Mouse (Mus musculus): Measurements from ENCODE around the gene Eaf2. TPM values are rescaled to one million over a fixed set of nuclear protein-coding genes. Genes with fewer than 3 reads are reported as not detected.

Eaf2 gene
- polyA plus RNA-seq, 1 experiment from 2014 or later = 1.3 TPM

DNA sequence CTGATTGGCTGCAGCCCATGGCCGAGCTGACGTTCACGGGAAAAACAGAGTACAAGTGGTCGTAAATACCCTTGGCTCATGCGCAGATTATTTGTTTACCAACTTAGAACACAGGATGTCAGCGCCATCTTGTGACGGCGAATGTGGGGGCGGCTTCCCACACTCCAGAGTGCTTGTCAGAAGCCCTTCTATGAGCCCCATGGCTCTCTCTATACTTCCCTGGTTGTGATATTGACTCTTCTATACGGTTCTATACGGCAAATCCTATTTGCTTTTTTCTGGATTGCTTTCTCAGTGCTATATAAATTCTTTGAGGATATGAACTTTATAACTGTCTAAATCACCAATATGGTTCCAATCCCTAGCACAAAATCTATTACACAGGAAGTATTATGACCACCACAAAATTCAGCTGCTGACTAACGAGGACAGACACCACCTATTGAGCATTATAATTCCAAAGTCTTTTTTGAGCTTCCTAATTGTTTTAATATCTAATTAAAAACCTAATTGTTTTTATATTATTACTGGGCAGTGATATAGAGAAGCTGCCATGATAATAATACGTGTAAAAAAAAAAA, 104.5 kb downstream of the Eaf2 start:
- H3K4me1 ChIP-seq (replicated peaks; ENCODE audit: control insufficient read depth, insufficient read depth, low read length) = no peaks in the 10 kb centered on the region; the same call in 1 of the 2 replicates
- ATAC-seq (ENCODE audit: low read depth) = 0 out of 2 replicates have a peak, but pooled peaks have one; percentile 24
- H3K9me3 ChIP-seq (ENCODE audit: control insufficient read depth, low read length) = no peaks in the 10 kb centered on the region
- H3K9ac ChIP-seq (ENCODE audit: low read length) = no peak overlapping the region
- H3K36me3 ChIP-seq (ENCODE audit: control insufficient read depth, insufficient read depth, low read length) = no peaks in the 10 kb centered on the region
- WGBS = 66% methylated on average over 8 of the region's 13 CpGs
- H3K4me2 ChIP-seq (ENCODE audit: low read depth, low read length) = no peak overlapping the region
- H3K27me3 ChIP-seq (ENCODE audit: control insufficient read depth, insufficient read depth, low read depth, low read length) = no peaks in the 10 kb centered on the region
- no peak overlapping the region for H3K4me3 ChIP-seq (ENCODE audit: low read length)
- H3K27ac ChIP-seq (ENCODE audit: low read length) = peak overlapping the region; percentile 72

DNA sequence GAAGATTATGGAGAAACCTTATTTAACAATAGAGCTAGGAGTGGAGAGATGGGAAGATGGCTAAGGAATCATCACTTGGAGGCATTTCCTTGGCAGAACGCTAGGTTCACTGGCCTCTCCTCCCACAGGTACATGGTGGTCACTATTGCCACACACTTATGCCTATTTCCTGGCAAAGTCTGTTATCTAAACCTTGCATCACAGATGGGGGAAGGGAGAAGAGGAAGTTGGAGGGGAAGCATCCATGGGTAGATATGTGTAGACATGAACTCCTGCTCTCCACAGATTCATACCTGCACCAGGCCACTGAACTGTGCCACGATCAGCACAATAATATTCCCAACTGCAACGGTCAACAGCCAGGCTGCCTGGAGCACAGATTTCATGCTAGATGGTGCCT, 122.8 kb downstream of the Eaf2 start:
- Histone ChIP-seq H3K27me3 (ENCODE audit: control insufficient read depth, insufficient read depth, low read depth, low read length) (no peaks in the 10 kb centered on the region), H3K4me2 (ENCODE audit: low read depth, low read length) (no peak overlapping the region), H3K4me3 (ENCODE audit: low read length) (no peak overlapping the region), H3K36me3 (ENCODE audit: control insufficient read depth, insufficient read depth, low read length) (peaks cover 7% of the 10 kb centered on the region), H3K9ac (ENCODE audit: low read length) (no peak overlapping the region), H3K4me1 (replicated peaks; ENCODE audit: control insufficient read depth, insufficient read depth, low read length) (no peaks in the 10 kb centered on the region), H3K9me3 (ENCODE audit: control insufficient read depth, low read length) (no peaks in the 10 kb centered on the region), H3K27ac (ENCODE audit: low read length) (no peak overlapping the region)
- no peak for ATAC-seq (ENCODE audit: low read depth)
- WGBS = 87% methylated on average over 3 of the region's 3 CpGs

DNA sequence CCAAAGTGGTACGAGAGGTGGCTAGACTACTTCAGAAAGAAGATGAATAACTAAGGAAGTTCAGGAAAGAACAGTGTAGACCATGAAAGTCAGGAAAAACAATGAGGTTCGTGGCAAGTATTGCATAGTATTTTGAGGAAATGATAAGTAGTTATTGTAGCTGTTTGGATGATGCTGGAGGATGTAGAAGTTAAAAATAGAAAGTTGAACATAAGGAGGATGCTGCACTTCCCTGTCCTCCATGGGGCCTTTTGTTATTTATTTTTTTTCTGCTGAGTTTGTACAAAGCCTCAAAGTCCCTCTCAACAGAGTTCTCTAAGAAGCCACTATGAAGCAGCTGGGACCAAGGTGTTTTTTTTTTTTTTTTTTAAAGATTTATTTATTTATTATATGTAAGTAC, 127.0 kb downstream of the Eaf2 start:
- no peak overlapping the region for H3K9ac ChIP-seq (ENCODE audit: low read length)
- H3K4me1 ChIP-seq (replicated peaks; ENCODE audit: control insufficient read depth, insufficient read depth, low read length) = no peaks in the 10 kb centered on the region
- no peak overlapping the region for H3K4me2 ChIP-seq (ENCODE audit: low read depth, low read length)
- WGBS = 48% methylated on average over 2 of the region's 2 CpGs
- H3K36me3 ChIP-seq (ENCODE audit: control insufficient read depth, insufficient read depth, low read length) = no peaks in the 10 kb centered on the region
- H3K9me3 ChIP-seq (ENCODE audit: control insufficient read depth, low read length) = no peaks in the 10 kb centered on the region
- no peak overlapping the region for H3K27ac ChIP-seq (ENCODE audit: low read length)
- H3K27me3 ChIP-seq (ENCODE audit: control insufficient read depth, insufficient read depth, low read depth, low read length) = no peaks in the 10 kb centered on the region
- no peak for ATAC-seq (ENCODE audit: low read depth)
- H3K4me3 ChIP-seq (ENCODE audit: low read length) = no peak overlapping the region

DNA sequence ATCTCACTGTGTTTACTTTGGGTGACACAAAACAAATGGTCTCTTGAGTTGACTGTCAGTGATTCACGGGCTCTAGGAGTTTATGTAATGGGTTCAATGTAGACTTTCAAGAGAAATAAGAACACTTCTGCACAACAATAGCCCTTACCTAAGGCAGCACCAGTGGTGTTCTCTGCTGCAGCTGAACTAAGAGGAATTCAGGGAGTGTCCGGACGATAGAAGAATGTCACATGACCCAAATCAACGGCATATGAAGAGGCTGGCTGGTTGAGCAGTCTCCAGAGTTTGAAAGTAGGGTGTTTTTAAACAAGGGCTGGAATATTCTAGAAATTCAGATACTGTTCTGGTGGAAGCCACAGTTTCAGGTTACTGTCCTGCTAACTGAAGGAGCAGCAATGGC, 127.7 kb downstream of the Eaf2 start:
- Histone ChIP-seq H3K27me3 (ENCODE audit: control insufficient read depth, insufficient read depth, low read depth, low read length) (no peaks in the 10 kb centered on the region), H3K27ac (ENCODE audit: low read length) (peak overlapping the region; percentile 55; the same call in 1 of the 2 replicates), H3K4me1 (replicated peaks; ENCODE audit: control insufficient read depth, insufficient read depth, low read length) (no peaks in the 10 kb centered on the region), H3K9ac (ENCODE audit: low read length) (no peak overlapping the region), H3K4me3 (ENCODE audit: low read length) (no peak overlapping the region), H3K36me3 (ENCODE audit: control insufficient read depth, insufficient read depth, low read length) (no peaks in the 10 kb centered on the region), H3K9me3 (ENCODE audit: control insufficient read depth, low read length) (no peaks in the 10 kb centered on the region), H3K4me2 (ENCODE audit: low read depth, low read length) (no peak overlapping the region)
- 0 out of 2 replicates have a peak, but pooled peaks have one; percentile 51 for ATAC-seq (ENCODE audit: low read depth)
- WGBS = 55% methylated on average over 4 of the region's 4 CpGs

DNA sequence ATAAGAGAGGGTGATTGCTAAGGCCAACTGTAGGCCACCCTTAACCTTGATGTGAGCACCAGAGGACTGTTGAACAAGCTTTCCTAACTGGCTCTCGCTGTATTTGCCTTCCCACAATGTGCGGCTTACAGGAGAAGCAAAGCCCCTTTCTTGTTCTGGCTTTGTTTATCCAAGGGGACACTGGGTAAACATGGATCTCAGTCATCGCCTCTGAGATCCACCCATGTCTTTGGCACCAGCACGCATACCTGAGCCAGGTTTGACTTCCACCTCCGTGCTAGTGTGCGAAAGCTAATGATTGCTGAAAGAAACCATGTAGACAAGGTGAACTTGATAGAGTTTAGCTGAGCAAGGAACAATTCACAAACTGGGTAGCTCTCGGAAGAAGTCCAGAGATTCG, 131.2 kb downstream of the Eaf2 start:
- WGBS = 52% methylated on average over 8 of the region's 8 CpGs
- Histone ChIP-seq H3K9me3 (ENCODE audit: control insufficient read depth, low read length) (no peaks in the 10 kb centered on the region), H3K36me3 (ENCODE audit: control insufficient read depth, insufficient read depth, low read length) (no peaks in the 10 kb centered on the region), H3K4me2 (ENCODE audit: low read depth, low read length) (no peak overlapping the region), H3K4me1 (replicated peaks; ENCODE audit: control insufficient read depth, insufficient read depth, low read length) (no peaks in the 10 kb centered on the region), H3K4me3 (ENCODE audit: low read length) (no peak overlapping the region), H3K27me3 (ENCODE audit: control insufficient read depth, insufficient read depth, low read depth, low read length) (no peaks in the 10 kb centered on the region), H3K9ac (ENCODE audit: low read length) (no peak overlapping the region), H3K27ac (ENCODE audit: low read length) (peak overlapping the region; percentile 3; the same call in 1 of the 2 replicates)
- peak; percentile 56; the same call in 1 of the 2 replicates for ATAC-seq (ENCODE audit: low read depth)

Small RNAs within 50 kb of the gene (microRNA-seq; reads per million reads assigned to microRNA genes)
- gene Gm22617 = not detected

Other genes with a start within 250 kb of the Eaf2 start
- gene Cd86, start 208.9 kb downstream of the Eaf2 start, polyA plus RNA-seq (2015; fragmentation: Nextera tagmentation; extraction: Ambion mirVana) = 1.7 and 2.6 TPM in 2 replicates
- 8.5 and 9.1 TPM in 2 replicates for gene Ildr1, start 181.0 kb downstream of the Eaf2 start, polyA plus RNA-seq (2015; fragmentation: Nextera tagmentation; extraction: Ambion mirVana)
- gene Slc15a2, start 90.0 kb downstream of the Eaf2 start, polyA plus RNA-seq (2015; fragmentation: Nextera tagmentation; extraction: Ambion mirVana) = 49.4 and 58.9 TPM in 2 replicates
- gene Iqcb1, start 46.6 kb downstream of the Eaf2 start, polyA plus RNA-seq (2015; fragmentation: Nextera tagmentation; extraction: Ambion mirVana) = 29.8 and 30.9 TPM in 2 replicates
- 89.6 and 97.2 TPM in 2 replicates for gene Golgb1, start 137 bp upstream of the Eaf2 start, polyA plus RNA-seq (2015; fragmentation: Nextera tagmentation; extraction: Ambion mirVana)
- gene Hcls1, start 60.0 kb upstream of the Eaf2 start, polyA plus RNA-seq (2015; fragmentation: Nextera tagmentation; extraction: Ambion mirVana) = 7.0 and 9.8 TPM in 2 replicates
- gene Fbxo40, start 115.5 kb upstream of the Eaf2 start, polyA plus RNA-seq (2015; fragmentation: Nextera tagmentation; extraction: Ambion mirVana) = 0.18 and 0.26 TPM in 2 replicates
- gene Polq, start 136.8 kb upstream of the Eaf2 start, polyA plus RNA-seq (2015; fragmentation: Nextera tagmentation; extraction: Ambion mirVana) = 5.6 and 8.4 TPM in 2 replicates

Data from lung, embryonic 16.5 days (tissue).